Mouse (Mus musculus): ENCODE data around the gene Csnk1e.

DNA sequence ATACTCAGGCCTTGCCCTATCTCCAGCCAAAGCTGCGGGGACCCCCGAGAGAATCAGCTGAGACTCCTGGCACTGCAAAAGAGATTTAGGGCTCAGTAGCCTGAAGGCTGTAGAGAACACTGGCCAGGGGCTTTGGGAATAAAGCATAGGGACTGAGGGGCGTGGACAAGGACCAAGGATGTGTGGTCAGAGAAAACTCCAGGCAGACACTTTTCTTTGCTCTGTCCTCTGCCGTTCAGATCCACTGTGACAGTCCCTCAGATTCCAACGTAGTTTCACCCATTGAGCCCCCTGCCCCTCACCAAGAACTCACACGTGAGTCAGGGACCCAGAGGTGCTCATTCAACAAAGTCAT, 13.1 kb downstream of the Csnk1e start:
- TF ChIP-seq POLR2A (IDR thresholded peaks at IDR 0.05; ENCODE audit: low read depth, low read length) (no peak), CTCF (IDR thresholded peaks at IDR 0.05; ENCODE audit: borderline replicate concordance, insufficient read depth, low read length) (no peak)

All from embryonic fibroblast, embryonic 13.5 days (primary cell).